Mouse (Mus musculus): ENCODE measurements around the gene Myom3.
"Not testable (repeated sequence)": the region's sequence is repeated elsewhere in the genome, so short reads cannot be mapped to it uniquely, and the experiment has no call there.

Gene Myom3

DNA sequence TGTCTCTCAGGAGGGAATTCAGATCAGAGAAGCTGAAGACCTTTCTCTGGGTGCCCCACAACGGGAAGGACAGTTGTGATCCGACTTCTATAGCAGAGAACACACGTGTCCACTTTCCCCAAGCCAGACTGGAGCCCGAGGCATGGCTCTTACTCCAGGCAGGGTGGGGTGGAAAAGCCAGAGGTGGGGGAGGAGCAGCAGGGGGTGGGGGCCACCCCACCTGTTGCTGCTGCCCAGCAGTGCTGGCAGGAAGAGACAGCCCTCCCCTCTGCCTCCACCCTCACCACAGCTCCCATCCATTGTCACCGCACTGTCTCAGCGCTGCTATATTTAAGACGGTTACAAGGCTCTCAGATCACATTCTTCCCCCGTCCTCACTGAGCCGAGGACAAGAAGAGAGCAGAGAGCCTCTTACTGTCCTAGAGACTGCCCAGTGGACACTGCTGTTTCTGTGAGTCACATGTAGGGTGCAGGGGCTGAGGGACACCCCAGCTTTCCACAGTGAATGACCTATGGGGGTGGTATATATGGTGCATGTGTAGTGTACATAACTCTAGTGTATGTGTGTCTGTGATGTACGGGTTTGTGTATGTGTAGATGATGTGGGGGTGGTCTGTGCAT is at the start of gene Myom3:
Gene Myom3 (plus strand): TSS at position 360 of the 621 bp plus-strand sequence.
- no peak for DNase-seq (ENCODE audit: low spot score)

DNA sequence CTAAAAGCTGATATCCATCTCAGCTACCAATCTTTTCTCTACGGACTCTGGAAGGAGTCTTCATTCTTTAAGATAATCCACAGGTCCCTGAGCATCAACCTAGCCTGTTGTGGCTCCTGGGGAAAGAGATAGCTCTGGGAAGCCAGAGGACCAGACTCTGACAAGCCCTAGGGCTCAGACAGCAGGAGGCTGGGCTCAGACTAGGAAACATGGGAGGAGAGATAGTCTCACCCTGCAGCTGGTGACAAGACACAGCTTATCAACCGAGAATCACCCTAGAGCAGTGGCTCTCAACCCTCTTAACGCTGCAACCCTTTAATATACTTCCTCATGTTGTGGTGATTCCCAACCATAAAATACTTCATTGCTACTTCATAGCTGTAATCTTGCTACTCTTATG is 49.1 kb upstream of the Myom3 start:
- DNase-seq (ENCODE audit: low spot score), result no peak

- no peak for DNase-seq (ENCODE audit: low spot score)
Observed at GRCm38 (mm10) chr4:135714776-135715175, 44.7 kb upstream of the Myom3 start.

GRCm38 (mm10) chr4:135716438-135716837 is 43.1 kb upstream of the Myom3 start:
- not testable (repeated sequence) for DNase-seq (ENCODE audit: low spot score)

GRCm38 (mm10) chr4:135722540-135723290 is 36.8 kb upstream of the Myom3 start:
- no peak for DNase-seq (ENCODE audit: low spot score)

GRCm38 (mm10) chr4:135726416-135726815 is 33.1 kb upstream of the Myom3 start:
- no peak for DNase-seq (ENCODE audit: low spot score)

DNA sequence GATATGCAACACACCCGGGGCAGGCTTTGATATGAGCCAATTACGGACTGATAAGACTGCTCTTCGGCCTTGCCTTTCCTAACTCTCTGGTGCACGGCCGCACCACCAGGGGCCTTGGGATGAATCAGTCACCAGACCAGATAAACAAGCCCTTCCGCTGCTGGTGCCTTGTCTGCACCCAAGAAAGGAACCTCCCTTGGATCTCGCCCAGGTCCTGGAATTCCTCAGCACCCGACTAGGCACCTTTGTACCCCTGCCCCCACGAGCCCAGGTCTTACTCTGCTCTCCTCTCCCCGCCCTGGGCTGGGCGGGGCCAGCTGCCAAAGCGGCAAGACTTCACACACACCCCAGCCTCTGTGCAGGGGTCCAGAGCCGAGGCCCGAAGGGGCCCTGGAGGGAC is 31.7 kb upstream of the Myom3 start, which contains the start of gene Il22ra1:
Gene Il22ra1 (plus strand): TSS at position 356 of the 400 bp plus-strand sequence.
- DNase-seq (ENCODE audit: low spot score), result no peak

DNA sequence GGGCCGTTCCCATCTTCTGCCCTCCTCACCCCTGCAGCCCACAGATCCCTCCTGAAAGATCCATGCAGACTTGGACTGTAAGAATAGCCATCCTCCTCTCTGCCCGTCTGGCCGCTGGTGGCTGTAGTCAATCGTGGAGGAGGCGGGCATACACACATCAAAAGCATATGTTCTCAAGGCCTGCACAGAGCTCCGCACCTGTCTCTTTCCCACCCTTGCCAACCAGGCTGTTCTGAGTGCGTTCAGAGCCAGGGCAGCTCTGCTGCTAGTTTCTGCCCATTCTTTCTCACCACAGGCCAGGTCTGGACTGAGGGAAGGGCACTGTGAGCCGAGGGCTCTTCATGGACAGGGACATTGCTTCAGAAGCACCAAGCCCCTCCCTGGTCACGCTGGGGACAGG is 29.3 kb upstream of the Myom3 start:
- no peak for DNase-seq (ENCODE audit: low spot score)

DNA sequence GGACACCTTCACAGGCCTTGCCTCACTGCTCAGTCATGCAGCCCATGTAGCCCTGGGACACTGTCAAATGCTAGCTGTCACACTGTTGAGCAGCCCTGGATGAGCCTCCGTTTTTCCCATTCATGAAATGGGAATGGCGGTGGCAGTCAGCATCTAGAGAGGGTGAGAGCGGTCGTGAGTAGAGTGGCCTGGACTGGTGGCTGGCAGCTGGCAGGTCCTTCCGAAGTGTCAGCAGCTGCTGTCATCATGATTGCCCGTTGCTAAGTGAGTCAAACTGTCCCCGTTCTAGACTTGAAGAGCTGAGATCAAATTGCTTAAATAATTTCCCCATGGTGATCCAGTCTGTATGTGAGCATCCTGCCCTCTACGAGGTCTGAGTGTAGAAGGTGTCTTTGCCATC is 28.6 kb upstream of the Myom3 start:
- no peak for DNase-seq (ENCODE audit: low spot score)

- DNase-seq (ENCODE audit: low spot score), result no peak
Observed at GRCm38 (mm10) chr4:135733901-135734300, 25.6 kb upstream of the Myom3 start.

- DNase-seq (ENCODE audit: low spot score), result no peak
Observed at GRCm38 (mm10) chr4:135736903-135737302, 22.6 kb upstream of the Myom3 start.

GRCm38 (mm10) chr4:135738237-135738636 is 21.3 kb upstream of the Myom3 start:
- no peak for DNase-seq (ENCODE audit: low spot score)

DNA sequence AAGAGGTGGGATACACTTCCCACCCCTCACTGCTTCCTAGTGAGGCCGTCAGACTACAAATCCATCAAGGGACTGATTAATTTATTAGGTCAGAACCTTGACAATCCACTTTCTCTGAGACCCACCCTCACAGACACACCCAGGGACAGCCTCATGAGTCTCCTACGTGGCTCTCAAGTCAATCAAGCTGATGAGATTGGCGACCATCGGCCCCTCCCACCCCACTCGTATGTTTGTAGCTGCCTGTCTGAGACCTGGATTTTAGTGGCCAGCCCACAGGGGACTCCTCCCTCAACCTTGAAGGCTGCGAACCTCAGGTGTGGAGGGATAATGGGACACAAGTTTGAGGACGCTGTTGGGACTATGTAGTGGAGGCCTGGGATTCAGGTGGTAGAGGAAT is 20.4 kb upstream of the Myom3 start:
- no peak for DNase-seq (ENCODE audit: low spot score)

DNA sequence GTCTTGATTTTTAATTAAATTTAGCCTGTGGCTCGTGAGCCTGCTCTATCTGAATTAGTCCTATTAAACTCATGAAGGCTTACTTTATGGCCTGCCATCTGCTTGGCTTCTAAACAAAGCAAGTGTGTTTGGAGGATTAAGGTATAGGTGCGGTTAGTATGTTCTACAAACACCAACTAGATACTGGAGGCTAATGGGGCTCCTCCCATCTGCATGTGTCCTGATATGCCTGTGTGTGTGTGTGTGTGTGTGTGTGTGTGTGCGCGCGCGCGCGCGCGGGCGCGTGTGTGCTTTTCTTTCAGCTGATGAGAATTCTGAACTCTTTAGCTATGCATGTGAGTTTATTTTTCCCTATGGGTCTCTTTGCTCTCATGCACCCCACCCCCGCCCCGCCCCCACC is 19.8 kb upstream of the Myom3 start:
- DNase-seq (ENCODE audit: low spot score), result no peak

- DNase-seq (ENCODE audit: low spot score), result no peak
Observed at GRCm38 (mm10) chr4:135743520-135743919, 16.0 kb upstream of the Myom3 start.

- DNase-seq (ENCODE audit: low spot score), result no peak
Observed at GRCm38 (mm10) chr4:135744726-135745448, 14.6 kb upstream of the Myom3 start.

GRCm38 (mm10) chr4:135745613-135746012 is 13.9 kb upstream of the Myom3 start:
- DNase-seq (ENCODE audit: low spot score), result no peak

- DNase-seq (ENCODE audit: low spot score), result no peak
Observed at GRCm38 (mm10) chr4:135750896-135751295, 8.6 kb upstream of the Myom3 start.

GRCm38 (mm10) chr4:135752106-135752778 is 7.3 kb upstream of the Myom3 start:
- DNase-seq (ENCODE audit: low spot score), result no peak

GRCm38 (mm10) chr4:135752779-135753164 is 6.7 kb upstream of the Myom3 start:
- no peak for DNase-seq (ENCODE audit: low spot score)

GRCm38 (mm10) chr4:135758331-135758730 is 1.2 kb upstream of the Myom3 start:
- no peak for DNase-seq (ENCODE audit: low spot score)

- no peak for DNase-seq (ENCODE audit: low spot score)
Observed at GRCm38 (mm10) chr4:135758825-135759224, 690 bp upstream of the Myom3 start.
